In genomic region chr16:95741915-95742739, GRCm38 (mm10) we compare ENCODE assay signal across 13 mouse cellular contexts. TPM values are rescaled to one million over a fixed set of nuclear protein-coding genes. Genes with fewer than 3 reads are reported as not detected.
A peak's percentile ranks its signal among the peaks of the same experiment; 100 is the strongest.
DNase-seq lines count a peak whose midpoint lies in the region; ATAC-seq and TF ChIP-seq lines count a peak whose summit lies in the region.
"Had no signal": no experiment of that assay in that cellular context is flagged by ENCODE, and none has a peak within 500 bp of the region (broad histone marks: within the 10 kb centered on the region; RNA-seq: fewer than 3 reads in every experiment).

No protein-coding gene starts in this region.

- TF ChIP-seq CTCF in C2C12 (IDR thresholded peaks at IDR 0.05; ENCODE audit: control insufficient read depth, insufficient read depth, insufficient read length) (no peak), Patski (IDR thresholded peaks at IDR 0.05) (no peak)

- H3K4me1 ChIP-seq in kidney, embryonic 15.5 days, result peaks cover 19% of the 10 kb centered on the region

- H3K4me3 ChIP-seq in kidney, embryonic 15.5 days (replicated peaks), result no peak overlapping the region
- H3K4me3 ChIP-seq in C2C12 (ENCODE audit: insufficient read depth, poor library complexity, severe bottlenecking) (no peak overlapping the region), myocyte (no peak overlapping the region)
- H3K4me3 ChIP-seq: forebrain, embryonic 13.5 days; limb, embryonic 12.5 days; midbrain, embryonic 10.5 days had no signal

- in situ Hi-C loops in Patski (cut with MboI; ENCODE audit: low pct_unique_long_range_greater_than_20kb), result no loop called here

- H3K27me3 ChIP-seq in kidney, embryonic 15.5 days, result no peaks in the 10 kb centered on the region
- H3K27me3 ChIP-seq in C2C12 (ENCODE audit: control insufficient read depth, insufficient read depth, insufficient read length), result no peaks in the 10 kb centered on the region
- H3K27me3 ChIP-seq in Patski, result no peaks in the 10 kb centered on the region
- no peaks in the 10 kb centered on the region for H3K27me3 ChIP-seq in myocyte (ENCODE audit: control insufficient read depth, insufficient read depth, insufficient read length)
- H3K27me3 ChIP-seq: forebrain, embryonic 13.5 days; limb, embryonic 12.5 days had no signal

- POLR2A ChIA-PET in Patski (lab: Charles Lee), result no interaction called here

- H3K9me3 ChIP-seq in kidney, embryonic 15.5 days (replicated peaks), result no peaks in the 10 kb centered on the region
- H3K9me3 ChIP-seq: forebrain, embryonic 13.5 days; limb, embryonic 12.5 days; midbrain, embryonic 10.5 days had no signal

- ATAC-seq in kidney, embryonic 15.5 days (replicated peaks; ENCODE audit: low FRiP score), result peak; percentile 82
- peak; percentile 64 for ATAC-seq in Patski
- ATAC-seq: forebrain, embryonic 13.5 days had no signal

- no peak overlapping the region for H3K9ac ChIP-seq in kidney, embryonic 15.5 days
- H3K9ac ChIP-seq: forebrain, embryonic 13.5 days; limb, embryonic 12.5 days had no signal

- no peak for DNase-seq in kidney, postnatal 25 days
- DNase-seq in Patski (ENCODE audit: low read depth, low spot score), result no peak
- DNase-seq in left cerebral cortex, adult 8-10 months (ENCODE audit: low spot score in 2 of 2), result no peak
- DNase-seq in c-Kit-positive CD71-positive TER-119-positive erythroid progenitor cells, embryonic 14.5 days (ENCODE audit: low spot score), result no peak
- DNase-seq: adrenal gland, postnatal 14 days; heart, postnatal 36 days; kidney, postnatal 14 days had no signal

- no peaks in the 10 kb centered on the region for H3K36me3 ChIP-seq in kidney, embryonic 15.5 days
- H3K36me3 ChIP-seq in C2C12 (ENCODE audit: control insufficient read depth, insufficient read depth) (no peaks in the 10 kb centered on the region), myocyte (ENCODE audit: control insufficient read depth, insufficient read depth) (no peaks in the 10 kb centered on the region)
- H3K36me3 ChIP-seq: limb, embryonic 12.5 days; midbrain, embryonic 10.5 days had no signal

- H3K4me2 ChIP-seq in kidney, embryonic 15.5 days, result no peak overlapping the region
- peak overlapping the region; percentile 24 for H3K4me2 ChIP-seq in myocyte (ENCODE audit: low read depth)
- H3K4me2 ChIP-seq: forebrain, embryonic 13.5 days; limb, embryonic 12.5 days had no signal

- H3ac ChIP-seq in C2C12 (ENCODE audit: control insufficient read depth, insufficient read length, low read depth), result no peak overlapping the region
- no peak overlapping the region for H3ac ChIP-seq in myocyte (ENCODE audit: control insufficient read depth, insufficient read length)

- H3K27ac ChIP-seq in kidney, embryonic 15.5 days, result no peak overlapping the region
- H3K27ac ChIP-seq: forebrain, embryonic 13.5 days; midbrain, embryonic 10.5 days had no signal

- no peaks in the 10 kb centered on the region for H3K79me2 ChIP-seq in C2C12 (ENCODE audit: control insufficient read depth, insufficient read depth)
- H3K79me2 ChIP-seq in myocyte (ENCODE audit: control insufficient read depth, insufficient read depth), result no peaks in the 10 kb centered on the region

- no peak for TF ChIP-seq POLR2A in myocyte (IDR thresholded peaks at IDR 0.05; ENCODE audit: insufficient read length, low read depth)

- 62% methylated on average over 10 of the region's 10 CpGs for WGBS in kidney, embryonic 15.5 days

- no peaks in the 10 kb centered on the region for H3K79me3 ChIP-seq in C2C12 (ENCODE audit: low read depth)

- CTCF ChIA-PET in Patski (lab: Charles Lee), result interaction anchor here (1.1 kb wide), 1 partner anchor 94 kb away, joined by 3 read pairs; no protein-coding TSS in a partner anchor

TF ChIP-seq in C2C12, 6 proteins besides CTCF, POLR2A, EP300 and RAD21:
- TF ChIP-seq CEBPB (IDR thresholded peaks at IDR 0.05; ENCODE audit: low read depth) (no peak), FOSL1 (IDR thresholded peaks at IDR 0.05; ENCODE audit: insufficient read depth, low read length, poor library complexity, severe bottlenecking) (no peak), MYOG (IDR thresholded peaks at IDR 0.05; ENCODE audit: control insufficient read depth, extremely low read depth, insufficient read length) (no peak), MAX (IDR thresholded peaks at IDR 0.05) (peak; percentile 24), USF1 (IDR thresholded peaks at IDR 0.05; ENCODE audit: low read depth) (no peak), MYOD1 (IDR thresholded peaks at IDR 0.05; ENCODE audit: control insufficient read depth, insufficient read length, low read depth) (peak; percentile 65)

TF ChIP-seq in myocyte, 11 proteins besides CTCF, POLR2A, EP300 and RAD21:
- TF ChIP-seq SRF (IDR thresholded peaks at IDR 0.05; ENCODE audit: control insufficient read depth, insufficient read length, low read depth), result no peak
- no peak for TF ChIP-seq TCF3 (IDR thresholded peaks at IDR 0.05; ENCODE audit: insufficient read length, low read depth)
- TF ChIP-seq POLR2AphosphoS2 (IDR thresholded peaks at IDR 0.05; ENCODE audit: insufficient read length, low read depth), result no peak
- TF ChIP-seq TCF12 (IDR thresholded peaks at IDR 0.05; ENCODE audit: insufficient read depth, poor library complexity, severe bottlenecking), result no peak
- peak in 1 of 3 experiments; percentile 13 for TF ChIP-seq MYOG (IDR thresholded peaks at IDR 0.05; ENCODE audit: control insufficient read depth in 1 of 3, insufficient read depth in 1 of 3, insufficient read length in 2 of 3, low read depth in 2 of 3)
- TF ChIP-seq MYOD1 (IDR thresholded peaks at IDR 0.05; ENCODE audit: control insufficient read depth in 1 of 3, insufficient read length in 2 of 3, low read depth in 2 of 3), result peak in 2 of 3 experiments; percentile 57 to 68
- TF ChIP-seq CEBPB (IDR thresholded peaks at IDR 0.05; ENCODE audit: insufficient read depth, poor library complexity, severe bottlenecking), result no peak

RNA-seq across cellular contexts. Expression of gene Ets2, which starts 40.3 kb away (rescaled TPM):
- 62.1 and 63.1 TPM in 2 replicates for polyA plus RNA-seq in kidney, embryonic 15.5 days (2015; fragmentation: Nextera tagmentation; extraction: Ambion mirVana)
- polyA plus RNA-seq in C2C12 (2012; fragmentation: generic; extraction: Trizol) (60.6 TPM), Patski (2021) (37.0 TPM), myocyte (2012; fragmentation: generic; extraction: Trizol) (73.9 TPM)
- 10 to 100 TPM; 70.6 to 77.0 (median 74.1) TPM for total RNA-seq in left cerebral cortex, adult 8-10 months (2022)
